Mouse (Mus musculus): ENCODE measurements around the gene Vps50.
A peak's percentile ranks its signal among the peaks of the same experiment; 100 is the strongest.
"Not testable (repeated sequence)": the region's sequence is repeated elsewhere in the genome, so short reads cannot be mapped to it uniquely, and the experiment has no call there.

Vps50 gene

GRCm38 (mm10) chr6:3539470-3539869, 41.3 kb downstream of the Vps50 start:
- DNase-seq, result no peak

GRCm38 (mm10) chr6:3543862-3544261, 45.7 kb downstream of the Vps50 start:
- DNase-seq, result no peak

- no peak for DNase-seq
These were observed 46.8 kb downstream of the Vps50 start for GRCm38 (mm10) chr6:3544970-3545369.

- no peak for DNase-seq
These were observed 50.8 kb downstream of the Vps50 start for GRCm38 (mm10) chr6:3548959-3549358.

- DNase-seq, result no peak
These were observed 51.8 kb downstream of the Vps50 start for GRCm38 (mm10) chr6:3549992-3550391.

- DNase-seq, result not testable (repeated sequence)
These were observed 54.5 kb downstream of the Vps50 start for GRCm38 (mm10) chr6:3552681-3553080.

GRCm38 (mm10) chr6:3557177-3557576, 59.0 kb downstream of the Vps50 start:
- no peak for DNase-seq

- peak; percentile 6 to 9 for DNase-seq
These were observed 61.8 kb downstream of the Vps50 start for GRCm38 (mm10) chr6:3560009-3560408.

GRCm38 (mm10) chr6:3562301-3562700, 64.1 kb downstream of the Vps50 start:
- no peak for DNase-seq

GRCm38 (mm10) chr6:3564118-3564517, 65.9 kb downstream of the Vps50 start:
- DNase-seq, result not testable (repeated sequence)

GRCm38 (mm10) chr6:3565005-3565404, 66.8 kb downstream of the Vps50 start:
- DNase-seq, result no peak

GRCm38 (mm10) chr6:3565667-3566066, 67.5 kb downstream of the Vps50 start:
- no peak for DNase-seq

GRCm38 (mm10) chr6:3567071-3567610, 69.0 kb downstream of the Vps50 start:
- DNase-seq, result peak; percentile 16 to 24

GRCm38 (mm10) chr6:3572221-3572815, 74.1 kb downstream of the Vps50 start:
- DNase-seq, result no peak

- no peak for DNase-seq
These were observed 75.6 kb downstream of the Vps50 start for GRCm38 (mm10) chr6:3573787-3574186.

GRCm38 (mm10) chr6:3585402-3585801, 87.2 kb downstream of the Vps50 start:
- DNase-seq, result no peak

GRCm38 (mm10) chr6:3590289-3590904, 92.2 kb downstream of the Vps50 start:
- DNase-seq, result no peak

- no peak for DNase-seq
These were observed 96.1 kb downstream of the Vps50 start for GRCm38 (mm10) chr6:3594246-3594645.

GRCm38 (mm10) chr6:3612827-3613226, 114.6 kb downstream of the Vps50 start:
- DNase-seq, result no peak

GRCm38 (mm10) chr6:3620428-3621387, 122.5 kb downstream of the Vps50 start:
- DNase-seq, result peak; percentile 14 to 45

Measured in cerebellum, postnatal 14 days (tissue).